ENCODE assay signal across 7 mouse cellular contexts in the genomic region with DNA sequence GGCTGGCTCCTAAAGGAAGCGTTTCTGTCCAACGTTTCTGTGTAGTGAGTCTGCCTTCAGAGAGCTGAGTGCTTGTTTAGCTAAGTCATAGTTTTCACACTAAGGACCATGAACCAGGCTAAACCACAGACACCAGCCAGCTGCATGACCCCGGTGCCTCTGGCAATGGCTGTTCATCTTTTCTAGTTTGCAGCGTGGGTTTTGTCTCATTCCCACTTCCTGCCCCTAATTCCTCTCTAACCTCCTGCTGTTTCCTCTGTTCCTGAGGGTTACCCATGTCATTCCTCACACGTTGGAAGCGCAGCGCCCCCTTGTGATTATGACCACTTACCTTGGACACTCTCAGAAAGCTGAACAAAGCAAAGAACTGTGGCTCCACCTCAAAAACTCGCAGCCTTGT.
DNase-seq lines count a peak whose midpoint lies in the region; ATAC-seq and TF ChIP-seq lines count a peak whose summit lies in the region.

No protein-coding gene starts in this region.

- no peaks in the 10 kb centered on the region for H3K36me3 ChIP-seq in ES-Bruce4 (ENCODE audit: control insufficient read depth, insufficient read depth, low read length, poor library complexity, severe bottlenecking)
- H3K36me3 ChIP-seq in kidney, embryonic 16.5 days (ENCODE audit: insufficient read depth, low read length) = no peaks in the 10 kb centered on the region
- no peaks in the 10 kb centered on the region for H3K36me3 ChIP-seq in stomach, embryonic 14.5 days (ENCODE audit: control insufficient read depth, insufficient read depth, low read length)

- 25% methylated on average over 8 of the region's 8 CpGs for WGBS in cerebellum, adult 2 months
- 11% methylated on average over 8 of the region's 8 CpGs for WGBS in kidney, embryonic 16.5 days
- WGBS in stomach, embryonic 14.5 days = 7% methylated on average over 8 of the region's 8 CpGs

- no peak for TF ChIP-seq EP300 in ES-Bruce4 (IDR thresholded peaks at IDR 0.05; ENCODE audit: insufficient read depth, low read depth, low read length)

- DNase-seq in A20 (ENCODE audit: low read depth, low spot score) = peak; percentile 41
- peak; percentile 22 to 25 for DNase-seq in cerebellum, adult 2 months
- DNase-seq in heart, adult 9 months (ENCODE audit: low spot score in 2 of 2) = peak; percentile 16 to 71
- DNase-seq in lung, postnatal 10 days = peak; percentile 71

- no peaks in the 10 kb centered on the region for H3K27me3 ChIP-seq in ES-Bruce4 (ENCODE audit: control insufficient read depth, insufficient read depth, low read length, poor library complexity, severe bottlenecking)
- H3K27me3 ChIP-seq in cerebellum, adult 2 months (ENCODE audit: control insufficient read depth, insufficient read depth, low read length) = no peaks in the 10 kb centered on the region
- H3K27me3 ChIP-seq in kidney, embryonic 16.5 days (ENCODE audit: insufficient read depth, low read length) = no peaks in the 10 kb centered on the region
- no peaks in the 10 kb centered on the region for H3K27me3 ChIP-seq in stomach, embryonic 14.5 days (ENCODE audit: control insufficient read depth, insufficient read depth, low read length)

- H3K4me3 ChIP-seq in ES-Bruce4 (ENCODE audit: low read depth, low read length) = no peak overlapping the region
- no peak overlapping the region for H3K4me3 ChIP-seq in cerebellum, adult 2 months (replicated peaks; ENCODE audit: insufficient read depth, low read depth, low read length)
- H3K4me3 ChIP-seq in kidney, embryonic 16.5 days (ENCODE audit: low read length) = peak overlapping the region; percentile 22
- H3K4me3 ChIP-seq in stomach, embryonic 14.5 days (ENCODE audit: low read depth, low read length) = no peak overlapping the region

- no peak overlapping the region for H3K9ac ChIP-seq in ES-Bruce4 (ENCODE audit: low read depth, poor library complexity, severe bottlenecking)
- peak overlapping the region; percentile 46; the same call in 1 of the 2 replicates for H3K9ac ChIP-seq in kidney, embryonic 16.5 days (replicated peaks; ENCODE audit: low read length)
- no peak overlapping the region for H3K9ac ChIP-seq in stomach, embryonic 14.5 days (replicated peaks; ENCODE audit: low read depth, low read length)

- H3K9me3 ChIP-seq in ES-Bruce4 (replicated peaks; ENCODE audit: control insufficient read depth, insufficient read depth, low read length, poor library complexity, severe bottlenecking) = no peaks in the 10 kb centered on the region
- no peaks in the 10 kb centered on the region for H3K9me3 ChIP-seq in kidney, embryonic 16.5 days (ENCODE audit: low read length)
- no peaks in the 10 kb centered on the region for H3K9me3 ChIP-seq in stomach, embryonic 14.5 days (ENCODE audit: control insufficient read depth, low read depth, low read length)

- TF ChIP-seq CTCF in ES-Bruce4 (IDR thresholded peaks at IDR 0.05; ENCODE audit: low read depth, low read length) = peak; percentile 59
- peak; percentile 41; the same call in 1 of the 2 replicates for TF ChIP-seq CTCF in cerebellum, adult 2 months (IDR thresholded peaks at IDR 0.05; ENCODE audit: borderline replicate concordance, insufficient read depth, low read depth, low read length)

- H3K27ac ChIP-seq in ES-Bruce4 (ENCODE audit: insufficient read depth, low read length) = no peak overlapping the region
- no peak overlapping the region for H3K27ac ChIP-seq in cerebellum, adult 2 months (ENCODE audit: insufficient read depth, low read length)
- 0 out of 2 replicates have a peak overlapping the region, but pooled peaks have one; percentile 23 for H3K27ac ChIP-seq in kidney, embryonic 16.5 days (ENCODE audit: low read length)
- no peak overlapping the region for H3K27ac ChIP-seq in stomach, embryonic 14.5 days (ENCODE audit: low read length)

- peak; percentile 57; the same call in 1 of the 2 replicates for ATAC-seq in kidney, embryonic 16.5 days (ENCODE audit: low FRiP score, low TSS enrichment)
- 0 out of 2 replicates have a peak, but pooled peaks have one; percentile 44 for ATAC-seq in stomach, embryonic 14.5 days (ENCODE audit: insufficient number of reproducible peaks, insufficient read depth, low FRiP score, low read depth)

- peak overlapping the region; percentile 48 for H3K4me2 ChIP-seq in kidney, embryonic 16.5 days (replicated peaks; ENCODE audit: low read depth, low read length)
- peak overlapping the region; percentile 14 for H3K4me2 ChIP-seq in stomach, embryonic 14.5 days (replicated peaks; ENCODE audit: low read depth, low read length)

- peaks cover 2% of the 10 kb centered on the region for H3K4me1 ChIP-seq in ES-Bruce4 (ENCODE audit: control insufficient read depth, insufficient read depth, low read length)
- peaks cover 5% of the 10 kb centered on the region for H3K4me1 ChIP-seq in cerebellum, adult 2 months (ENCODE audit: control insufficient read depth, insufficient read depth, low read length)
- peaks cover 40% of the 10 kb centered on the region for H3K4me1 ChIP-seq in kidney, embryonic 16.5 days (ENCODE audit: insufficient read depth, low read length)
- H3K4me1 ChIP-seq in stomach, embryonic 14.5 days (ENCODE audit: control insufficient read depth, insufficient read depth, low read length) = peaks cover 29% of the 10 kb centered on the region

- TF ChIP-seq POLR2A in ES-Bruce4 (IDR thresholded peaks at IDR 0.05; ENCODE audit: insufficient read depth, low read length) = no peak
- TF ChIP-seq POLR2A in cerebellum, adult 2 months (IDR thresholded peaks at IDR 0.05; ENCODE audit: borderline replicate concordance, insufficient read depth, low read length) = no peak
